Mouse (Mus musculus) midbrain, embryonic 15.5 days (tissue): Measurements from ENCODE around the gene Ptprj. TPM values are rescaled to one million over a fixed set of nuclear protein-coding genes. Genes with fewer than 3 reads are reported as not detected.
A peak's percentile ranks its signal among the peaks of the same experiment; 100 is the strongest.
"Not testable (repeated sequence)": the region's sequence is repeated elsewhere in the genome, so short reads cannot be mapped to it uniquely, and the experiment has no call there.

Experiments
- ATAC-seq: fragments of 200-750 bp; cut with Nextera tagmentation; replicated peaks from 2 replicates; pipeline ENCODE4 v1.8.0; 2017; ENCODE audit warnings: moderate TSS enrichment
- H3K27ac ChIP-seq: fragments of 300-500 bp; sonication (generic); 2 replicates; pipeline ENCODE4 v1.5.1; 2015; ENCODE audit warnings: mild to moderate bottlenecking, inconsistent platforms
- H3K27me3 ChIP-seq: fragments of 300-500 bp; sonication (generic); replicated peaks from 2 replicates; pipeline ENCODE4 v1.6.1; 2015; ENCODE audit warnings: inconsistent platforms
- H3K36me3 ChIP-seq: fragments of 300-500 bp; sonication (generic); replicated peaks from 2 replicates; pipeline ENCODE4 v1.6.1; 2015; ENCODE audit warnings: inconsistent platforms
- H3K4me1 ChIP-seq: fragments of 300-500 bp; sonication (generic); 2 replicates; pipeline ENCODE4 v1.6.1; 2015; ENCODE audit warnings: inconsistent platforms
- H3K4me2 ChIP-seq: fragments of 300-500 bp; sonication (generic); 2 replicates; pipeline ENCODE4 v1.6.1; 2015; ENCODE audit warnings: inconsistent platforms, mild to moderate bottlenecking, moderate library complexity
- H3K4me3 ChIP-seq: fragments of 300-500 bp; sonication (generic); 2 replicates; pipeline ENCODE4 v1.5.1; 2015; ENCODE audit warnings: mild to moderate bottlenecking, inconsistent platforms
- H3K9ac ChIP-seq: fragments of 300-500 bp; sonication (generic); 2 replicates; pipeline ENCODE4 v1.6.1; 2015; ENCODE audit warnings: mild to moderate bottlenecking, inconsistent platforms
- H3K9me3 ChIP-seq: fragments of 300-500 bp; sonication (generic); 2 replicates; pipeline ENCODE4 v1.6.1; 2016; ENCODE audit warnings: inconsistent platforms
- WGBS: fragments of 180-500 bp; shearing (Covaris S2); methylation state at CpG from one replicate; pipeline ENCODE4 v1.1.7; 2015; ENCODE audit warnings: mixed read lengths; 5-methylcytosine and 5-hydroxymethylcytosine counted together
- polyA plus RNA-seq: library from polyadenylated mRNA; unstranded; fragments of >200 nt; fragmentation: Nextera tagmentation; extraction: Ambion mirVana; gene quantifications from 2 replicates; pipeline ENCODE4 v1.2.1, GENCODE M21; 2015

Ptprj gene
- polyA plus RNA-seq, 1 experiment from 2014 or later = 6.1 TPM

- no peaks in the 10 kb centered on the region for H3K36me3 ChIP-seq
- WGBS = 91% methylated on average over 5 of the region's 5 CpGs
- no peak overlapping the region for H3K4me3 ChIP-seq
- peaks cover 19% of the 10 kb centered on the region for H3K4me1 ChIP-seq
- no peak overlapping the region for H3K27ac ChIP-seq
- no peak overlapping the region for H3K9ac ChIP-seq
- no peak overlapping the region for H3K4me2 ChIP-seq
- ATAC-seq = no peak
- no peaks in the 10 kb centered on the region for H3K9me3 ChIP-seq
- no peaks in the 10 kb centered on the region for H3K27me3 ChIP-seq
Measured at GRCm38 (mm10) chr2:90575713-90576112, 4.7 kb downstream of the Ptprj start.

GRCm38 (mm10) chr2:90575116-90575515 is 5.3 kb downstream of the Ptprj start:
- ATAC-seq = no peak
- 88% methylated on average over 3 of the region's 3 CpGs for WGBS
- peaks cover 19% of the 10 kb centered on the region for H3K4me1 ChIP-seq

GRCm38 (mm10) chr2:90574536-90574935 is 5.9 kb downstream of the Ptprj start:
- Histone ChIP-seq H3K4me3 (no peak overlapping the region), H3K9ac (no peak overlapping the region), H3K27me3 (no peaks in the 10 kb centered on the region), H3K9me3 (no peaks in the 10 kb centered on the region), H3K4me2 (no peak overlapping the region), H3K27ac (no peak overlapping the region), H3K4me1 (peaks cover 19% of the 10 kb centered on the region), H3K36me3 (no peaks in the 10 kb centered on the region)
- ATAC-seq = no peak
- 90% methylated on average over 8 of the region's 8 CpGs for WGBS

More at GRCm38 (mm10) chr2:90575116-90575515, 5.3 kb downstream of the Ptprj start:
- Histone ChIP-seq H3K9me3 (no peaks in the 10 kb centered on the region), H3K4me3 (no peak overlapping the region), H3K27ac (no peak overlapping the region), H3K36me3 (no peaks in the 10 kb centered on the region), H3K4me2 (no peak overlapping the region), H3K27me3 (no peaks in the 10 kb centered on the region), H3K9ac (no peak overlapping the region)

- Histone ChIP-seq H3K36me3 (no peaks in the 10 kb centered on the region), H3K4me3 (no peak overlapping the region), H3K4me2 (peak overlapping the region; percentile 16), H3K9ac (no peak overlapping the region), H3K9me3 (no peaks in the 10 kb centered on the region), H3K4me1 (peaks cover 16% of the 10 kb centered on the region), H3K27ac (no peak overlapping the region), H3K27me3 (no peaks in the 10 kb centered on the region)
- WGBS = 70% methylated on average over 17 of the region's 17 CpGs
- no peak for ATAC-seq
Measured at GRCm38 (mm10) chr2:90573640-90574526, 6.6 kb downstream of the Ptprj start.

- H3K4me3 ChIP-seq = no peak overlapping the region
- 82% methylated on average over 5 of the region's 5 CpGs for WGBS
- H3K4me1 ChIP-seq = peaks cover 6% of the 10 kb centered on the region
- H3K9ac ChIP-seq = no peak overlapping the region
- H3K9me3 ChIP-seq = no peaks in the 10 kb centered on the region
- no peaks in the 10 kb centered on the region for H3K36me3 ChIP-seq
- no peak for ATAC-seq
- H3K4me2 ChIP-seq = no peak overlapping the region
- H3K27ac ChIP-seq = no peak overlapping the region
- no peaks in the 10 kb centered on the region for H3K27me3 ChIP-seq
Measured at GRCm38 (mm10) chr2:90572126-90572525, 8.3 kb downstream of the Ptprj start.

- 92% methylated on average over 6 of the region's 6 CpGs for WGBS
- not testable (repeated sequence) for H3K9me3 ChIP-seq, H3K27me3 ChIP-seq, H3K4me2 ChIP-seq, H3K4me1 ChIP-seq, H3K36me3 ChIP-seq, H3K9ac ChIP-seq, H3K4me3 ChIP-seq, H3K27ac ChIP-seq, ATAC-seq
Measured at GRCm38 (mm10) chr2:90571399-90571798, 9.0 kb downstream of the Ptprj start.

GRCm38 (mm10) chr2:90570871-90571270 is 9.6 kb downstream of the Ptprj start:
- H3K27ac ChIP-seq = no peak overlapping the region
- no peak overlapping the region for H3K4me2 ChIP-seq
- H3K9me3 ChIP-seq = no peaks in the 10 kb centered on the region
- no peaks in the 10 kb centered on the region for H3K27me3 ChIP-seq
- H3K36me3 ChIP-seq = no peaks in the 10 kb centered on the region
- H3K4me3 ChIP-seq = no peak overlapping the region
- no peak overlapping the region for H3K9ac ChIP-seq
- 96% methylated on average over 2 of the region's 2 CpGs for WGBS
- H3K4me1 ChIP-seq = peaks cover 6% of the 10 kb centered on the region
- no peak for ATAC-seq

GRCm38 (mm10) chr2:90570216-90570615 is 10.2 kb downstream of the Ptprj start:
- H3K36me3 ChIP-seq = no peaks in the 10 kb centered on the region
- ATAC-seq = no peak
- no peak overlapping the region for H3K4me3 ChIP-seq
- H3K27ac ChIP-seq = no peak overlapping the region
- WGBS = 92% methylated on average over 10 of the region's 10 CpGs
- H3K9me3 ChIP-seq = no peaks in the 10 kb centered on the region
- H3K27me3 ChIP-seq = no peaks in the 10 kb centered on the region
- no peak overlapping the region for H3K4me2 ChIP-seq
- H3K4me1 ChIP-seq = peaks cover 6% of the 10 kb centered on the region
- no peak overlapping the region for H3K9ac ChIP-seq

- no peak for ATAC-seq
- Histone ChIP-seq H3K9me3 (no peaks in the 10 kb centered on the region), H3K9ac (no peak overlapping the region), H3K27me3 (no peaks in the 10 kb centered on the region), H3K4me3 (no peak overlapping the region), H3K27ac (no peak overlapping the region), H3K36me3 (no peaks in the 10 kb centered on the region), H3K4me2 (no peak overlapping the region), H3K4me1 (peaks cover 4% of the 10 kb centered on the region)
- WGBS = 91% methylated on average over 7 of the region's 7 CpGs
Measured at GRCm38 (mm10) chr2:90568961-90569481, 11.4 kb downstream of the Ptprj start.

GRCm38 (mm10) chr2:90568091-90568490 is 12.4 kb downstream of the Ptprj start:
- no peak overlapping the region for H3K27ac ChIP-seq

GRCm38 (mm10) chr2:90566773-90567528 is 13.5 kb downstream of the Ptprj start:
- 78% methylated on average over 8 of the region's 8 CpGs for WGBS
- Histone ChIP-seq H3K9me3 (no peaks in the 10 kb centered on the region), H3K4me1 (no peaks in the 10 kb centered on the region), H3K27ac (no peak overlapping the region), H3K9ac (no peak overlapping the region), H3K36me3 (no peaks in the 10 kb centered on the region), H3K27me3 (no peaks in the 10 kb centered on the region), H3K4me3 (no peak overlapping the region), H3K4me2 (no peak overlapping the region)
- ATAC-seq = no peak

More at GRCm38 (mm10) chr2:90568091-90568490, 12.4 kb downstream of the Ptprj start:
- Histone ChIP-seq H3K4me3 (no peak overlapping the region), H3K4me1 (no peaks in the 10 kb centered on the region), H3K9ac (no peak overlapping the region), H3K9me3 (no peaks in the 10 kb centered on the region), H3K27me3 (no peaks in the 10 kb centered on the region), H3K36me3 (no peaks in the 10 kb centered on the region), H3K4me2 (no peak overlapping the region)
- ATAC-seq = no peak
- WGBS = 90% methylated on average over 7 of the region's 7 CpGs

GRCm38 (mm10) chr2:90566046-90566445 is 14.4 kb downstream of the Ptprj start:
- H3K27ac ChIP-seq = no peak overlapping the region
- H3K9ac ChIP-seq = no peak overlapping the region
- 77% methylated on average over 7 of the region's 7 CpGs for WGBS
- H3K4me3 ChIP-seq = no peak overlapping the region
- no peak overlapping the region for H3K4me2 ChIP-seq
- H3K27me3 ChIP-seq = no peaks in the 10 kb centered on the region
- H3K4me1 ChIP-seq = peaks cover 2% of the 10 kb centered on the region; the same call in 1 of the 2 replicates
- no peaks in the 10 kb centered on the region for H3K9me3 ChIP-seq
- no peak for ATAC-seq
- no peaks in the 10 kb centered on the region for H3K36me3 ChIP-seq
